Mouse (Mus musculus): Measurements from ENCODE around the gene Tppp3. TPM values are rescaled to one million over a fixed set of nuclear protein-coding genes. Genes with fewer than 3 reads are reported as not detected.

Gene Tppp3
- polyA plus RNA-seq, 1 experiment from 2014 or later: 1.4 TPM

DNA sequence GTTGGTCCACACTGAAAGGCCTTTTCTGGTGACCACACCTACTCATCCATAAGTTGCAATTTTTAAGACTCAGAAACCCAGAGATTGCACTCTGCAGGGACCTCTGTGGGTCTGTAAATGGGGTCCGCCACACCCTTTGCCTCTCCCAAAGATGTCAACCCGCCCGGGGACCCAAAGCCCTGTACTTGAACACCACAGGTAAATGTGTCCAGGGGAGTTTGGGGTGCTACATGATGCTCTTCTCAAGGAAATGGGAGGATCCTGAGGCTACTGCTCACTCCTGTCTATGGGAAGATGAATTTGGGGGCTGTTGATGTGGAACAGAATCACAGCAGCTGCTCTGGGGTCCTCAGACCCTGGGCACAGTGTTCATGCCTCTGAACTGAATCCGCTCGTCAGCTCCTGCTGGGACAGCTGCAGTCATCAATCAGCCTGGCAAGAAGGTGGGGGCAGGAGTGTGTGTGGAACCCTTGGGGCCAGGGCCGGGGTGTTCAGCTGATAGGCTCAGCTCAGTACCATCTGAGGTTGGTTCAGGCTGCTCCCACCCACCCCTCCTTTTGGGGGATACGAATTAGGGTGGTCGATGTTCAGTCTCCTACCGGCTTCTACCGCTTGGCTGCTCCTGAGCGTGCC, 529 bp downstream of the Tppp3 start:
- no peak overlapping the region for H3K9ac ChIP-seq (replicated peaks)
- no peak overlapping the region for H3K27ac ChIP-seq (ENCODE audit: low read depth)
- peak overlapping the region; percentile 62 for H3K4me2 ChIP-seq (ENCODE audit: low read depth, low read length)
- H3K9me3 ChIP-seq (ENCODE audit: low read length): no peaks in the 10 kb centered on the region
- DNase-seq (no peak), ATAC-seq (no peak)
- H3K27me3 ChIP-seq (ENCODE audit: insufficient read depth, low read length): peaks cover 45% of the 10 kb centered on the region
- H3K4me1 ChIP-seq (ENCODE audit: insufficient read depth): peaks cover 24% of the 10 kb centered on the region
- no peaks in the 10 kb centered on the region for H3K36me3 ChIP-seq (replicated peaks; ENCODE audit: insufficient read depth, low read length)
- TF ChIP-seq EP300 (IDR thresholded peaks at IDR 0.05; ENCODE audit: low read depth): no peak
- no peak for TF ChIP-seq CTCF (IDR thresholded peaks at IDR 0.05; ENCODE audit: low read depth)
- 0 out of 2 replicates have a peak overlapping the region, but pooled peaks have one; percentile 9 for H3K4me3 ChIP-seq (ENCODE audit: low read depth, low read length)
- WGBS (ENCODE audit: insufficient replicate concordance): 20% methylated on average over 11 of the region's 11 CpGs

DNA sequence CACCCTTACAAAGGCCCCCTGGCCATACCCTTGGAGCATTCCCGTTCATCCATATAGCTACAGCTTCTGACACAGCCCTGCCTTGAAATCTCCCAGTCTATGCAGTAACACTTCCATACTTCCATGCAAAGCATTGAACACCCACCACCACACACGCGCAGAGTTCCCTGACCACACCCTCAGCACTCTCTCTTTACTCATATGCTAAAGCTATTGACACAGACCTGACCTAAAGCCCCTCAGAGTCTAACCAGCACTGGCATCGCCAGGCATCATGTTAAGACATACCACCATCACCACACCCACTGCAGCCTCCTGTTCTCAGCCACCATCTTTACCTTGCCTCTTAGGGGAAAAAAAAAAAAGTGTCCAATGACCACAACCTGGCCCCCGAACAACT, 1.1 kb downstream of the Tppp3 start:
- no peak overlapping the region for H3K4me3 ChIP-seq (ENCODE audit: low read depth, low read length)
- no peak for ATAC-seq
- H3K27ac ChIP-seq (ENCODE audit: low read depth): no peak overlapping the region
- H3K4me1 ChIP-seq (ENCODE audit: insufficient read depth): peaks cover 24% of the 10 kb centered on the region
- 68% methylated on average over 5 of the region's 5 CpGs for WGBS (ENCODE audit: insufficient replicate concordance)
- H3K27me3 ChIP-seq (ENCODE audit: insufficient read depth, low read length): peaks cover 45% of the 10 kb centered on the region
- DNase-seq: no peak
- H3K4me2 ChIP-seq (ENCODE audit: low read depth, low read length): no peak overlapping the region
- H3K9ac ChIP-seq (replicated peaks): no peak overlapping the region
- H3K9me3 ChIP-seq (ENCODE audit: low read length): no peaks in the 10 kb centered on the region
- no peak for TF ChIP-seq CTCF (IDR thresholded peaks at IDR 0.05; ENCODE audit: low read depth)
- no peak for TF ChIP-seq EP300 (IDR thresholded peaks at IDR 0.05; ENCODE audit: low read depth)
- H3K36me3 ChIP-seq (replicated peaks; ENCODE audit: insufficient read depth, low read length): no peaks in the 10 kb centered on the region

DNA sequence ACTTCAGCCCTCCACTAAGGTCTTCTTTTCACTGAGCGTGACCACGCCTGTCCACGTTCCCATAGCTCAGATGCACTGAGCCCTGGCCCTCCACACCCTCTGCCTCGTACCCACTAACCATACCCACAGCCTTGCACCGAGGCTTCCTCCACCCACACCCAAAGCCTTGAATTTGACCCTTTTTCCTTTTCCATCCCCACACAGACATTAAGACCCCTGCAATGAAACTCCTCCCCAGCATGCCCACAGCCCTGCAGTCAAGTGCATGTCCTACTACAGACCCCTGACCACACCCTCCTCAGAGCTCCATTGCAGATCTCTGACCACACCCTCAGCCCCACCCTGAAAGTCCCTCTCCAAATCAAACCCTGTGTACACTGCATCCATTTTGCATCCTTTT, 1.5 kb downstream of the Tppp3 start:
- no peak for DNase-seq
- 78% methylated on average over 5 of the region's 5 CpGs for WGBS (ENCODE audit: insufficient replicate concordance)
- Histone ChIP-seq H3K4me1 (ENCODE audit: insufficient read depth) (peaks cover 24% of the 10 kb centered on the region), H3K36me3 (replicated peaks; ENCODE audit: insufficient read depth, low read length) (no peaks in the 10 kb centered on the region), H3K4me2 (ENCODE audit: low read depth, low read length) (no peak overlapping the region), H3K27me3 (ENCODE audit: insufficient read depth, low read length) (peaks cover 43% of the 10 kb centered on the region), H3K9ac (replicated peaks) (no peak overlapping the region), H3K9me3 (ENCODE audit: low read length) (no peaks in the 10 kb centered on the region), H3K27ac (ENCODE audit: low read depth) (no peak overlapping the region), H3K4me3 (ENCODE audit: low read depth, low read length) (no peak overlapping the region)
- no peak for ATAC-seq
- TF ChIP-seq CTCF (IDR thresholded peaks at IDR 0.05; ENCODE audit: low read depth) (no peak), EP300 (IDR thresholded peaks at IDR 0.05; ENCODE audit: low read depth) (no peak)

DNA sequence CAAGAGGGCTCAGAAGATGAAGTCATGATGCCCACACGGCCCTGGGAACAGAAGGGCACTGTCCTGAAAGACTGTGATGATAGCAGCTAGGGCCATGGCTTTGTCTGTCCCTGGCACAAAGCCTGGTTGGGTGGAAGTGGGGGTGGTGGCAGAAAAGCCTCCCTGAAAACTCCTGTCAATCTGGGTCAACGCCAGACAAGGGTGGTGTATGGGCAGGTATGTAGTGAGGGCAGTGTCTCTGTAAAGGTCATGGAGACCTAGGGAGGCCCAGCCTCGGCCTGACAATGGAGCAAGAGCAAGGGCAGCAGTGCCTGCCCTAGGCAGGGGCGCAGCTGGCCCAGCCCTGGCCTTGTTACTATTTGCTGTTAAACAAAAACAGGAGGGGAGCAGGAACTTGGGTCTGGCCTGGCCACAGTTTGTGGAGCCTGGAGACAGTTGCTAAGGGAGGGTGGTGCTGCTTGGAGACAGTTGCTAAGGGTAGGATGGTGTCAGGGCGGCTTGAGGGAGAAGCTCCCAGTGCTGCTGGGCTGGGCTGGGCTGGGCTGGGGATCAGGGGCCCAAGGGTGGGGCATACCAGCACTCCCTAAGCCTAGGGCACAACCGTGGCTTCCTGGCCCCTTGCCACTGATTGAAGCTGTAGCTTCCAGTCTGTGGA, 2.2 kb downstream of the Tppp3 start:
- peak; percentile 19 for DNase-seq
- Histone ChIP-seq H3K9ac (replicated peaks) (no peak overlapping the region), H3K27me3 (ENCODE audit: insufficient read depth, low read length) (peaks cover 38% of the 10 kb centered on the region), H3K4me1 (ENCODE audit: insufficient read depth) (peaks cover 19% of the 10 kb centered on the region), H3K4me2 (ENCODE audit: low read depth, low read length) (no peak overlapping the region), H3K36me3 (replicated peaks; ENCODE audit: insufficient read depth, low read length) (no peaks in the 10 kb centered on the region), H3K9me3 (ENCODE audit: low read length) (no peaks in the 10 kb centered on the region), H3K27ac (ENCODE audit: low read depth) (no peak overlapping the region), H3K4me3 (ENCODE audit: low read depth, low read length) (no peak overlapping the region)
- no peak for TF ChIP-seq EP300 (IDR thresholded peaks at IDR 0.05; ENCODE audit: low read depth)
- TF ChIP-seq CTCF (IDR thresholded peaks at IDR 0.05; ENCODE audit: low read depth): no peak
- 51% methylated on average over 6 of the region's 6 CpGs for WGBS (ENCODE audit: insufficient replicate concordance)
- ATAC-seq: no peak

DNA sequence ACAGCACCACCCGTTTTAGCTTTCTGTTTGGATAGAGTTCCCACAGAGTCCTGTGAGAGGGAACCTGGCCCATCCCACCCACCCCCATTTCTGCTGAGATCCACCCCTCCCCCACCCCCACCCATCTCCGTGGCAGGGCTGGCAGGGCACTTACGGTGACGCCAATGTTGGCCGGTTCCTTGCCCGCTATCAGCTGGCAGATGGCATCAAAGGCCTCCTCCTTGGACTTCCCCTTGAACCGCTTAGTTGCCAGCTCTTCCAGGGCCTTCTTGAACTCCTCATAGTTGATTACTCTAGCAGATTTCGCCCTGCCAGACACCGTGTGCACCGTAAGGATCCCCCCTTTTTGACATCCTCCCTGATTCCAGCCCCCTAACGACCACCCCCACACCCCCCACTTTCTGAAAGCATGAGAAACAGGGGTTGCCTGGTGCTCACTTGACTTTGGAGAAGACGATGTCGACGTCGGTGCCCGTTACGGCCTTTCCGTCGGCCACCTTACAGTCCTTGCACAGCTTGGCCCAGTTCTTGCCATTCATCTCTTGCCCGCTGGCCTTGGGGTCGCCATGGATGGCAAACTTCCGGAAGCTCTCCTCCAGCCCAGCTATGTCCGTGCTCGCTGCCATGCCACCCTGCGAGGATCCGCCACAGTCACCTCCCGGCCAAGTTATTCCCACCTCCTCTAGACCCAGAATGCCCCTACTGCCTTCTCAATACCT, 3.2 kb downstream of the Tppp3 start:
- H3K36me3 ChIP-seq (replicated peaks; ENCODE audit: insufficient read depth, low read length): no peaks in the 10 kb centered on the region
- H3K27ac ChIP-seq (ENCODE audit: low read depth): no peak overlapping the region
- no peak overlapping the region for H3K4me2 ChIP-seq (ENCODE audit: low read depth, low read length)
- ATAC-seq (no peak), DNase-seq (no peak)
- no peak overlapping the region for H3K9ac ChIP-seq (replicated peaks)
- TF ChIP-seq EP300 (IDR thresholded peaks at IDR 0.05; ENCODE audit: low read depth) (no peak), CTCF (IDR thresholded peaks at IDR 0.05; ENCODE audit: low read depth) (no peak)
- WGBS (ENCODE audit: insufficient replicate concordance): 84% methylated on average over 27 of the region's 27 CpGs
- peaks cover 14% of the 10 kb centered on the region for H3K4me1 ChIP-seq (ENCODE audit: insufficient read depth)
- H3K4me3 ChIP-seq (ENCODE audit: low read depth, low read length): no peak overlapping the region
- H3K9me3 ChIP-seq (ENCODE audit: low read length): no peaks in the 10 kb centered on the region
- peaks cover 28% of the 10 kb centered on the region for H3K27me3 ChIP-seq (ENCODE audit: insufficient read depth, low read length)

DNA sequence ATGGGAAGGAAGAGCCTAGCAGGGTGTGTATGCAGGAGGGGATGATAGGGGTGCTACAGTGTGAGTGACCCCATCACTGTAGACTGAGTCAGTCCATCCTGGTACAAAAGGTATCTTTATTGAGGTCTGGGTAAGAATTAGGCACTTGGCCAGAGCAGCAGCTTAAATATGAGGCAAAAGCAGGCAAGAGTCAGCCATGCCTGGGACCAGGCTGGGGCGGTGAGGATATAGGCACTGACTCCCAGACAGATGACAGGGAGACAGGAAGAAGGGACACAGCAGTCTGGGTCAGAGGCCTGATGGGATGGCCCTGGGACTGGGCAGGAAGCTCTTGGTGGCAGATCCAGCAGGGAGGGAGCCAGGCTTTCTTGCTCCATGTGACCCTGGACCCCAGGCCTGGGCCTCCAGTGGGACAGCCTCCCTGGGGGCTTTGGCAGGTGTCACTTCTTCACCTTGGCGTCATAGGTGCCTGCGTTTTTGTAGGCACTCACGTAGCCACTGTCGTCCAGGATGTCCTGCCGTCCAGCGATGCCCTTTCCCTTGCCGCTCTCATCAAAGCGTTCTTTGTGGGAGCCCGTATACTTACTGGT, 3.8 kb downstream of the Tppp3 start:
- no peaks in the 10 kb centered on the region for H3K9me3 ChIP-seq (ENCODE audit: low read length)
- TF ChIP-seq EP300 (IDR thresholded peaks at IDR 0.05; ENCODE audit: low read depth) (no peak), CTCF (IDR thresholded peaks at IDR 0.05; ENCODE audit: low read depth) (no peak)
- peaks cover 22% of the 10 kb centered on the region for H3K27me3 ChIP-seq (ENCODE audit: insufficient read depth, low read length)
- H3K4me1 ChIP-seq (ENCODE audit: insufficient read depth): peaks cover 14% of the 10 kb centered on the region
- no peak for ATAC-seq
- H3K36me3 ChIP-seq (replicated peaks; ENCODE audit: insufficient read depth, low read length): no peaks in the 10 kb centered on the region
- 93% methylated on average over 10 of the region's 10 CpGs for WGBS (ENCODE audit: insufficient replicate concordance)
- H3K4me3 ChIP-seq (ENCODE audit: low read depth, low read length): no peak overlapping the region
- H3K27ac ChIP-seq (ENCODE audit: low read depth): no peak overlapping the region
- no peak overlapping the region for H3K9ac ChIP-seq (replicated peaks)
- no peak for DNase-seq
- no peak overlapping the region for H3K4me2 ChIP-seq (ENCODE audit: low read depth, low read length)
